Mouse (Mus musculus) cerebellum, adult 11 months (tissue): ENCODE data around the gene Atp2a1.
A peak's percentile ranks its signal among the peaks of the same experiment; 100 is the strongest.
"Not testable (repeated sequence)": the region's sequence is repeated elsewhere in the genome, so short reads cannot be mapped to it uniquely, and the experiment has no call there.

Experiments used
- DNase-seq: peaks from one replicate; pipeline ENCODE4 v3.0.0; 2022

Gene Atp2a1

GRCm38 (mm10) chr7:126463004-126463403 lies at the start of gene Atp2a1:
TSS of gene Atp2a1 (minus strand) at chr7:126463108.
- no peak for DNase-seq

- no peak for DNase-seq
Observed at GRCm38 (mm10) chr7:126511287-126511686, 48.4 kb upstream of the Atp2a1 start.

- no peak for DNase-seq
Observed at GRCm38 (mm10) chr7:126507126-126507778, 44.3 kb upstream of the Atp2a1 start.

- no peak for DNase-seq
Observed at GRCm38 (mm10) chr7:126504913-126505312, 42.0 kb upstream of the Atp2a1 start.

GRCm38 (mm10) chr7:126503273-126503878 lies 40.5 kb upstream of the Atp2a1 start, which contains the start of gene Atxn2l:
TSS of gene Atxn2l (minus strand) at chr7:126503437.
- peak; percentile 99 for DNase-seq

- DNase-seq = no peak
Observed at GRCm38 (mm10) chr7:126502751-126503150, 39.8 kb upstream of the Atp2a1 start.

- peak; percentile 93 for DNase-seq
Observed at GRCm38 (mm10) chr7:126502023-126502741, 39.3 kb upstream of the Atp2a1 start.

- no peak for DNase-seq
Observed at GRCm38 (mm10) chr7:126501684-126502022, 38.7 kb upstream of the Atp2a1 start.

GRCm38 (mm10) chr7:126499416-126499815 lies 36.5 kb upstream of the Atp2a1 start:
- DNase-seq = no peak

- DNase-seq = no peak
Observed at GRCm38 (mm10) chr7:126497966-126498365, 35.1 kb upstream of the Atp2a1 start.

GRCm38 (mm10) chr7:126496475-126496874 lies 33.6 kb upstream of the Atp2a1 start:
- DNase-seq = no peak

GRCm38 (mm10) chr7:126494120-126494519 lies 31.2 kb upstream of the Atp2a1 start:
- DNase-seq = no peak

GRCm38 (mm10) chr7:126491973-126492372 lies 29.1 kb upstream of the Atp2a1 start:
- DNase-seq = no peak

- no peak for DNase-seq
Observed at GRCm38 (mm10) chr7:126491005-126491404, 28.1 kb upstream of the Atp2a1 start.

- DNase-seq = not testable (repeated sequence)
Observed at GRCm38 (mm10) chr7:126487617-126488385, 24.9 kb upstream of the Atp2a1 start.

- peak; percentile 96 for DNase-seq
Observed at GRCm38 (mm10) chr7:126487052-126487483, 24.2 kb upstream of the Atp2a1 start, which contains the start of gene Tufm. TSS of gene Tufm (plus strand) at chr7:126487361.

- peak; percentile 77 for DNase-seq
Observed at GRCm38 (mm10) chr7:126482392-126482871, 19.5 kb upstream of the Atp2a1 start.

- DNase-seq = no peak
Observed at GRCm38 (mm10) chr7:126481699-126482098, 18.8 kb upstream of the Atp2a1 start.

- peak; percentile 88 for DNase-seq
Observed at GRCm38 (mm10) chr7:126474993-126475581, 12.2 kb upstream of the Atp2a1 start, which contains the start of gene Sh2b1. TSS of gene Sh2b1 (minus strand) at chr7:126475424.

GRCm38 (mm10) chr7:126474486-126474955 lies 11.6 kb upstream of the Atp2a1 start:
- DNase-seq = peak; percentile 49

GRCm38 (mm10) chr7:126473470-126474086 lies 10.7 kb upstream of the Atp2a1 start:
- no peak for DNase-seq

GRCm38 (mm10) chr7:126472713-126473112 lies 9.8 kb upstream of the Atp2a1 start:
- no peak for DNase-seq
